Mouse (Mus musculus) activated CD4-positive, CD25-positive, alpha-beta regulatory T cell, adult 4 months (primary cell): ENCODE measurements at regions not wholly inside any gene's neighbourhood (a gene's known extent, or its start where the extent isn't known, plus 50 kb on each side); places are given as distances from the start of the nearest gene placed in this dataset.

Experiments
- ATAC-seq: one replicate; pipeline ENCODE4 v1.8.0; 2017

- ATAC-seq = no peak
Observed at GRCm38 (mm10) chr1:154120693-154121092, 80.3 kb upstream of the Zfp648 start.

- ATAC-seq = no peak
Observed at GRCm38 (mm10) chr1:154124981-154125380, 76.0 kb upstream of the Zfp648 start.

- ATAC-seq = no peak
Observed at GRCm38 (mm10) chr1:154126487-154126886, 74.5 kb upstream of the Zfp648 start.

GRCm38 (mm10) chr1:154139488-154139887, 61.5 kb upstream of the Zfp648 start:
- no peak for ATAC-seq

- no peak for ATAC-seq
Observed at GRCm38 (mm10) chr1:154143691-154144090, 57.3 kb upstream of the Zfp648 start.

GRCm38 (mm10) chr1:154147001-154147571, 53.9 kb upstream of the Zfp648 start:
- no peak for ATAC-seq

- no peak for ATAC-seq
Observed at GRCm38 (mm10) chr1:154148948-154149347, 52.0 kb upstream of the Zfp648 start.

- no peak for ATAC-seq
Observed at GRCm38 (mm10) chr1:154149431-154150143, 51.4 kb upstream of the Zfp648 start.

GRCm38 (mm10) chr1:154150167-154150851, 50.7 kb upstream of the Zfp648 start:
- ATAC-seq = no peak
